Mouse (Mus musculus): Measurements from ENCODE around the gene Crlf2.

Crlf2 gene

DNA sequence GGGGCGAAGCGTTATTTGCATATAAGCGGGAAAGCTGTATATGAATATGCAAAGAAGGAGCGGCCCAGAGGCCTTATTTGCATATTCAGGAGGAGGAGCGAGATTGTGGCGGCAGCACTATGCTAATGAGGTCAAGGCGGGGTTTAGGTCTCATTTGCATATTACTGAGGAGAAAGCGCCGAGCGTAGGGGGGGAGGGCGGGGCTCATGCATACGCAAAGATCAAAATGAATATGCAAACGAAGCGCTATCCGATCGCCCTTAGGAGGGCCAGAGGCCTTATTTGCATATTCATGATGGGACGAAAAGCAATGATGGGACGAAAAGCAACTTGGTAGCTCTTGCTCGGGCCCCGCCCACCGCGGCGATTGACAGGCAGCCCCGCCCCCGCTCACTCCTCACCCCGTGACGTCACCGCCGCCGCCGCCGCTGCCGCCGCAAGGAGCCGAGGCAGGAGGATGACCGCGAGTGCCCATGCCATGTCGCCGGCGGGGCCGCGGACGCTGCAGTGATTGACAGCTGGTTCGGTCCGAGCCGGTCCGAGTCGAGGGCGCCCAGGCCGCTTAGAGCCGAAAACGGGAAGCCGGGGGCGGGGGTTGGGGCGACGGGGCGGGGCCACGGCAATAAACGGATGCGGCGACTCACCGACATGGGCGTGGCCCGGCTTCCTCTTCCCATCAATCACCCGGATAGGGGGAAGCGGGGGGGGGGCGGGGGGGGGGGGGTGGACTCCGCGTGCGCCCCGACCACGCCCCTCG lies at the start of gene Crlf2:
Gene Crlf2, minus strand, starts transcription at position 590 of the 757 bp plus-strand sequence.
- peak; percentile 97 to 98 for DNase-seq

DNA sequence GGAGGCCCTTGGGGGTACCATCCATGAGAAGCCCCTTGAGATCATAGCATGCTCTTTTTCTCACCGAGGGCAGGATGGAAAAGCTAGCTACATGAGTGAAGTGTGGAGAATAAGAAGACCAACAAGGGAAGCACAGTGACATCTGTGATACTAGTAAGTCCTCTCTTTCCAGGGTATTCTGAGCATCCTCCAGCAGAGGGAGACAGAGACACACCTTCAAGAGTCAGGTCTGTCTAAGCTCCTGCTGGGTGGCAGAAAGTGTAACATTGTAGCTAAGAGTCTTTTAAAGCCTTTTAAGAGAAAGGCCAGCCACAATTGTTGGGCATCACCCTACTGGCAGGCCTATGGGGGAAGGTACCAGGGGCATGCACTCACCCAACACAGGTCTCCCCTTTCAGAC lies 43.8 kb upstream of the Crlf2 start:
- DNase-seq = peak; percentile 7 to 18

DNA sequence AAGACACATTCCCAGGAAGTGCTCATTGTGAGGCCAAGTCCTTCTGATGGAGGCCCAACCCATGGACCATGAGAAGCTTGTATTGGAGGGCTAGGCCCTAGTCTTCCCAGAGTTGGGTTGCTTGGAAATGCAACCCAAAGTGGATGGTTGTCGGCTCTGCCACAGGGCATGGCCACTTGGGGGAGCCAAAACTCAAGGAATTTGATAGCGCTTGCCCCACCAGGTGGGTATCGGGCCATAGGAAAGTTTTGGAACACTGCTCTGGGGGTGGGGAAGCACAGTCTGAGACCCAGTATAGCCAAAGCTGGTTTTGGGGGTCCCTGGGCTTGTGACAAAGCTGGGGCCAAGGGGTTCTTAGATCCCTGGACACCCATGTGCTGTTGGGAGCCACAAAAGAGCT lies 42.3 kb upstream of the Crlf2 start:
- peak; percentile 31 to 40 for DNase-seq

DNA sequence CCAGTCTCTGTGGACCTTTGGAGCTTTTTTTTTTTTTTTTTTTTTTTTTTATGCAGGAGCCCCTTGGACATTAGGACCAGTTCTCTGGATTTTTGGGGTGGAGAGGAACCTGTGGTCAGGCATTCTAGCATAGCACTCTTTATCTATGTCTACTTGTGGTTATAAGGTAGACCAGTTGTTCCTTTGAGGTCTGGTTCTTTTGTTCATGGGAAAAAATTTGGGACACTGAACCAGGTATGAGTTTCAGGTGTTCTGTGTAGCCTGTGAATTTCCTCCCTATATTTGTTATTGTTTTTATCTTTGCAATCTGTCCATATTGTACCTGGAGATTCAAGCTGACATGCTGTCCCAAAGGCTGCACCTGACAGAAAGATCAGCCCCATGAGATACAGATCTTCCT lies 40.1 kb upstream of the Crlf2 start:
- no peak for DNase-seq

DNA sequence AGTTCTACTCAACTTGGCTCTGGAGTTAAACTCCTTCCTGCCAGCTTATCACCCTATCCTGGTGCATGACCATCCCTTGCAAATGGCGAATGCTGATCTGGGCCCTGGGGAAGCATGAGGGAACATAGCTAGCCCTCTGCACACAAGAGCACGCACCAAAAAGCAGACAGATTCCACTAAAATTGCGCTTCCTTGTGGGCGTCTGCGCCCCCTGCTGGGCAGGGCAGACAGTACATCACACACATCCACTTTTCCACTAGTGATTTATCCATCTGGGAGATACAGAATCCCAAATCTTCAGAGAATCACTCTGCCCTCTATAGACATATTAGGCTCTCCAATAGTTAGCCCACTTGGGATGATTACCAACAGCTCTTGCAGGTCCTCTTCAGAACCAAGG lies 37.9 kb upstream of the Crlf2 start:
- no peak for DNase-seq

DNA sequence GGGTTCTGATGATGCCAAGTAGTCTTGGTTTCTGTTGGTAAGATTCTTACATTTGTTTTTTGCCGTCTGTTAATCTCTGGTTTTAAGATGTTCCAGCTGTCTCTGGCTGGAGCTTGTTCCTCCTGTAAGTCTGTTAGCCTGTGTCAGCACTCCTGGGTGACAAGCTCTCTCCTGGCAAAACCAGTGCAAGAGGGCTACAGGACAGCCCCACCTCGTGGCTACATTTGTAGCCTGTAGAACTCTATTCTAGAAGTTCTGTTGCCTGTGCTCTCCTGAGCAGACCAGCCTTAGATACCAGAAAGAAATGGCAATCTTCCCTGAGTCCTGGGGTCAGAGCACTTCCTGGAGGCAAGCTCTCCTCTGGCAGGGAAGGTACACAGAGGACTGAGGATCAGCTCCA lies 4.0 kb upstream of the Crlf2 start:
- DNase-seq = no peak

DNA sequence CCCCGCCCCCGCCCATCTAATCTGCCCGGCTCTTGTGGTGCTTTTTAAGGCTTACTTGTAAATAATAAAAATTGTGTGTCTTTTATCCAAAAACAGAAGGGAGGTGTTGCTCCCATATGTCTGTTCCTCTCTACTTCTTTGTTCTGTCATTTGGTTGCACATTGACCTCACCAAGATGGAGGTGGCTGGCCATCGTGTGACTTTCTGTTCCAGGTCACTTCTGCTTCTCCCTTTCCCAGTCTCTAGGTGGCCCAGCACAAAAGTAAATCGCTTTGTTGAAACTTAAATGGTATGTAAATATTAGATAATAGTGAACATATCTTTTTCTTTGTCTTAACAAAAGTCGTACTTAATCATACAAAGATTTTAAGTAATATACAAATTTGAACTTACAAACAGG lies 398 bp upstream of the Crlf2 start:
- DNase-seq = no peak

DNA sequence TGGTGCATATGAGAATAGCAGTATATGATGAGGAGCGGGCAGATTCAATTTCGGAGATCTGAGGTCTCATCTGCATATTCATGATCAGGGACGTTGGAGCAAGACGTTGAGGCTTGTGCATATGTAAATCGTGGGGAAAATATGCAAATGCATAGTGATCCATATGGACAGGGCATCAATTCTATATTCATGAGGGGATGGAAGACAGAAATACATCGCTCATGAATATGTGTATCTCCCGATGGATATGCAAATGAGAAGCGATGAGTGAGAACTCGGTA lies 730 bp downstream of the Crlf2 start:
- no peak for DNase-seq

DNA sequence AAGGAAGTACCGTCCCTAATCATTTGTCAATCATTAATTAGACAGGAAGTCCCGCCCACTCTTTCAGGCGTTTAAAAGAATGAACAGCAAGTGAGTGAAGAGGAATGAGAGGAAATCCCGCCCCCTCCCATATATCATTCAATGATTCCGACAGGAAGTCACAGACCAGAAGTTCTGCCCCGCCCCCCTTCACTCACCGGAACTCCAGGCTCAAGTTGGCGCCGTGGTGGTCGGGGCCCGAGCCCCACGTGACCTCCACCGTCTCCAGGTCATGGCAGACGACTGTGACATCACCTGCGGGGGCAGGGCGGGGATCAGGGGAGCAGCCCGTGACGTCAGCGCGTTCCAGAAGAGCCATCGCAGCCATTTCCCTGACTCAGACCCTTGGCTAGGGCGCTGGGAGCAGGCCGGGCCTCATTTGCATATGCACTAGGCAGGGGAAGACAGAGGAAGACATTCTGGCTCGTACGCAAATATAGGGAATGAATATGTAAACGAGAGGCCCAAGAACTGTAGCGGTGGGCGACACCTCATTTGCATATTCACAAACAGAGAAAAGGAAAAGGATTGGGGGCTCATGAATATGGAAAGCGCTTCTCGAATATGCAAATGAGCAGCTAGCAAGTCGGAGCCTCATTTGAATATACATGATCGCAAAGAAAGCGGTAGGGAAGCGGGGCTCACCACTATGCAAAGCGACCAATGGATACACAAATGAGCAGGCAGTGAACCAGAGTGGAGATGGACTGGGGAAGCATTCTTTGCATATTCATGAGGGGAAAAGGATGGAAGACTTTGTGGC lies 1.3 kb downstream of the Crlf2 start:
- peak; percentile 99 for DNase-seq

DNA sequence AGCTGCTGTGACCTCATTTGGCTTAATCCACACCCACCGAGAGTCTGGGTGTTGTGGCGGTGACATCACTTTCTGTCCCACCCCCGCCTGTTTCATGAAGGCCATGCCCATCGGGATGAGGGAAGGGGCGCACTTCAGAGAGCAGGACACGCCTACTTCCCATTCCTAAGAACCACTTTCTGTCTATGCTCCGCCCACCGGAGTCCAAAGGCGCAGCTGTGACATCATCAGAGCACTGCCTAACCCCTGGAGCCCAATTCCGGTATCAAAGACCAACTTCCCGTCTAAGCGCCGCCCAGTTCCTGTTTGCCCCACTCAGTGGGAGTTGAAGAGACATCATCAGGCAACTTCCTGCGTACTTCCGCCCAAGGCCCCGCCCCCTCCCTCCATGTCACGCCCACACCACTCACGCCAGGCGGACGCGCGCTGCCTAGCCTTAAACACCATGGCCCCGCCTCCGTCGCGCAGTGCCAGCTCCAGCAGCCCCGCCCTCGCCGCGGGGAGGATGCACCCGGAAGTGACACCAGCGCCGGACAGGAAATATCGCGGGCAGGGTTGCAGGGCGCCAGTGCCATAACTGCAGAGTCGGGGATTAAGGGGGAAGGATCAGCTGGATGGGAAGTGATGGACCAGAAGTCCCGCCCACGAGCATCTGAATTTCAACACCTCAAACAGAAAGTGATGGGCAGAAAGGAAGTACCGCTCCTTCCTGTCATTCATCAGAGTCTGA lies 2.0 kb downstream of the Crlf2 start:
- DNase-seq = peak; percentile 94

DNA sequence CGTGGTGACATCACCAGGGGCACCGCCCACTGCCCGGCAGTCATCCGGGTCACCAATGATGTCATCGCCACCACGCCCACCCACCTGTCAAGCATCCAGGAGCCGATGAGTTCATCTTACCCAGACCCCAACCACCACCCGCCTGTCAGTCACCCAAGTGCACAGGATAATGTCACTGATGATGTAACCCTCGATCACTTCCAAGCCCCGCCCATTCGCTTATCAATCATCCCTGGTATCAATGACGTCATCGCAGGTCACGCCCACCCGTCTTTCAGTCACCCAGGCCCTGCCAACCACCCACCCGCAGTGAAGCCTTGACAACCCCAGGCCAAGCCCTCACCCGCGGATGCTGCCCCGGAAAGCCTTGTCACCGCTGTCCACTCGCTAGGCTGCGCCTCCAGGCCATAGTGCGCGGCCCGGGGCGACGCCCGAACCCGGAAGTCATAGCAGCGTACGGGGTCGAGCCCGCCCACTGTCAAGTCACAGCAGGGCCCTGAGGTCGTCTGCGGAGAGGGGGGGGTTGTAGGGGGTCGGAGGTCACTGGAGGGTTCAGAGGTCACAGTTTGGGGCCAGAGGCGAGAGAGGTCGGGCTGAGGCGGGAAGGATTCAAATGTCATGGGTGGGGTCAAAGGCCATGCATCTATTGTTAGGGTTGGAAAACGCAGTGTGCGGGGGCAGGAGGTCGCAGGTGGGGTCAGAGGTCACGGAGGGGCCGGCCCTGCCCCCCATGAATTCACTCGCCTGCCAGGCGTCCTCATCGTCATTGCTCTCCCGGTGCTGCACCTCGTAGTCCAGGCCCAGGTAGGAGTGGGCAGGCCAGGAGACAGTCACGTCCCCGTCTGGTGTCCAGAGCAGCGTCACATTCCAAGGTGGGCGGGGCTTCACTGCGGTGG lies 2.9 kb downstream of the Crlf2 start:
- DNase-seq = peak; percentile 57 to 67

DNA sequence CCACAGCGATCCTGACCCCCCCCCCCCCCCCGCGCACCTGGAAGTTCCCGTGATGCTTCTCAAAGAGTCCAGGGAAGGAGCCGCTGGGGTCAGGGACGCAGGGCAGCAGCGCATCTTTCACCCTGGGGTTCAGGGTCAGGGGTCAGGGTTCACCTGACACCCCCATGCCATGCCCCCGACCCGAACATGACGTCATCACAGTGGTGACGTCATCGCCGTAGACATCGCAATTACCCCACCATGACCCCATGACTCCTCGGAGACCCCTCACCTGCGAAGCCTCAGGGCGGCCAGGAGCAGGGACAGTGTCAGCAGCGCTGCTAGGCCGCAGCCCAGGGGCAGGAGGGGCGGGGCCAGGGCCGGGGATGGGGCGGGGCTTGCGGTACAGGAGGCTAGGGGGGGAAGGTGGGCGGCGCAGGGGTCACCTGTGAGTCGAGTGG lies 3.5 kb downstream of the Crlf2 start:
- DNase-seq = peak in 1 of 2 experiments; percentile 38

DNA sequence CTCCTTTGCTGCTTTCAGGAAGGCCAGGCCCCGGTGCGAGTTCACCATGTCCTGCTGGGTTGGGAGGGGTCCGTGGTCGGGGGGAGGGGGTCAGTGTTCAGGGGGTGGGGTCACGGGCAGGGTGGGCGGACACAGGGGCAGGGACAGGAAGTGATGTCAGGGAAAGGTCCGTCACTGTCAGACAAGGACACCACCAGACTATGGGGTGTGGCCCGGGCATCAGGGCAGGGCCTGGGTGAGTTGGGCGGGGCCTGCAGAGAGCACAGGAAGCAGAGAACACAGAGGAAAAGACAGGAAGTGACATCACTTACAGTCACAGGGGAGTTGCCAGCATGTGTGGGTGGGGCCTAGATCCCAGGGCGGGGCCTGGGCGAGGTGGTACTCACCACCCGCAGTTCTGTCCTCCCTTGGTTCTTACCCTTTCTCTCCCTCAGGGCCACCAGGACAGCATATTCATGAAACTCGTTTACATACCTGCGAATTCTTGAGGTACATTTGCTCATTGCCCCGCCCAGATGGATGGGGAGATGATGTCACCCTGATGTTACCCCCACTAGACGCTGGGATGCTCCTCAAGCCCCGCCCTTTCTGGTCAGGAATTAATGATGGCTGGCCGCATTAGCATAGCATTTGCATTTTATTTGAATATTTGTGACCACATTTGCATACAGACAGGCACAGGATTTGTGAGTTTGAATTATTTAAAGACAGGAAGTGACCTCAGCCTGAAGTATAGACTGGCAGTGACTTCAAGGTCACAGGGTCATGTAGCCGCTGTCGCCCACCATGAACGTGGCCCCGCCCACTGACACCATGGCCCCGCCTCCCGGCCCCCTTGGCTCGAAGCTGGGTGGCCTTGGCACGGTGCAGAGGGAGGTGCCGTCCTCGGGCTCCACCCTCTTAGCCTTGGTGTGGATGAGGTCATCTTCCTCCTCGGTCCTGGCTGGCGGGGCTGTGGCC lies 4.4 kb downstream of the Crlf2 start:
- peak; percentile 32 to 39 for DNase-seq

DNA sequence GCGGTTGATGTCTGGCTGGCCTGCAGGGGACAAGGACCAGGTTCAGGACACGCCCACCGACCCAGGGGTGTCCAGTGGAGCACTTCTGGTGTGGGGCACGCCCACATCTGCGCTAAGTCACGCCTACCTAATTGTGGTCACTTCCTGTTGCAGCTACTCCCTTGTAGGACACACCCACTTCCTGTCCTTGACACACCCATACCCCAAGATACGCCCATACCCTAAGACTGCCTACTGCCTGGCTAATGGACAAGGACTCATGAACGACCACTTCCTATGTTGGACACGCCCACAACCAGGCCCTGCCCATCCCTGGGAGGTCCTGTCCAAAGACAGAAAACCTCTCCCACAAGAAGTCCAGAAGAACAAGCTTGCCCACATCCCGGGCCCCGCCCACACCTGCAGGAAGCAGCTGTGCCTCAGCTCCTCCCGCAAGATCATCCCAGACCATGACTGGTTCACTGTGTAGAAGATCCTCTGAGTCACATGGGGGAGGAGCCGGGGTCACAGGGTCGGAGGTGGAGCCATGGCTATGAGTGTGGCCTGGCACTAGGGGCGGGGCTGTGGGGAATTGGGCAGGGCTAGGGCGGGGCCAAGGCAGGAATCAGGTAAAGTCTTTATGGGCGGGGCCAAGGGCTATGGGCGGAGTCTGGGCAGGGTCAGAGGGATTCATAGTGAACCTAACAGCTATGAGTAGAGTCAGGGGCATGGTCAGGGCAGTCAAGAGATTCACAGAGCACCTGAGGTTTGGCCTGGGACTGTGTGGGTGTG lies 5.4 kb downstream of the Crlf2 start:
- peak; percentile 16 to 35 for DNase-seq

DNA sequence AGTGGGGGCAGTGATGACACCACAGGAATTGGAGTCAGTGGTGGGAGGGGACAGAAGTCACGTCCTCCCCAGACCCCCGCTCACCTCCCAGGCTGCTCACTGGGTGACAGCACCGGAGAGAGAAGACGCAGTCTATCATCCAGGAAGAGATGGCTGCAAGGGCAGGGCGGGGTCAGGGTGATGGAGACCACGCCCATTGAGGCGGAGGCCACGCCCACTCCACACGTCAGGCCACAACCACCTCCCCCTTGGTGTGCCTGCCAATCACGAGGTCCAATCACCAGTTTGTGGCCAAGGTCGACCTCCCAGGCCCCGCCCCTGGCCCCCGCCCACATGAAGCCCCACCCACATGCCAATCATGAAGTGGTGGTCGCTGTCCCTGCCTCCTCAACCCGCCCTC lies 6.3 kb downstream of the Crlf2 start:
- DNase-seq = peak in 1 of 2 experiments; percentile 16

DNA sequence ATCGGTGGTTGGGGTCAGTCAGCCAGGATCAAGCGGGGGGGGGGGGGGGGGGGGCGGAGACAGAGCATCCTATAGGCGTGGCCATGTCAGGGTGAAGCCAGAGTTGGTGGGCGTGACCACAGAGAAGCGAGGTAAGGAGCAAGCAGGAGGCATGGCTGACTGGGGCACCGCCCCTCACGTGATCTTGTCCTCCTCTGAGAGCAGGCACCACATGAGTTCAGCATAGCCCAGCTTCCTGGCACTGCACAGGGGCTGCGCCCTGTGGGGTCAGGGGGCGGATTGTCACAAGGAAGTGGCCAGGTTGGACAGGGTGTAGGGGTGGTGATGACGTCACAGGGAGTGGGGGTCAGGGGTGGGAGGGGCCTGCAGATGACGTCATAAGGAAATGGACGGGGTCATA lies 6.7 kb downstream of the Crlf2 start:
- peak in 1 of 2 experiments; percentile 5 for DNase-seq

DNA sequence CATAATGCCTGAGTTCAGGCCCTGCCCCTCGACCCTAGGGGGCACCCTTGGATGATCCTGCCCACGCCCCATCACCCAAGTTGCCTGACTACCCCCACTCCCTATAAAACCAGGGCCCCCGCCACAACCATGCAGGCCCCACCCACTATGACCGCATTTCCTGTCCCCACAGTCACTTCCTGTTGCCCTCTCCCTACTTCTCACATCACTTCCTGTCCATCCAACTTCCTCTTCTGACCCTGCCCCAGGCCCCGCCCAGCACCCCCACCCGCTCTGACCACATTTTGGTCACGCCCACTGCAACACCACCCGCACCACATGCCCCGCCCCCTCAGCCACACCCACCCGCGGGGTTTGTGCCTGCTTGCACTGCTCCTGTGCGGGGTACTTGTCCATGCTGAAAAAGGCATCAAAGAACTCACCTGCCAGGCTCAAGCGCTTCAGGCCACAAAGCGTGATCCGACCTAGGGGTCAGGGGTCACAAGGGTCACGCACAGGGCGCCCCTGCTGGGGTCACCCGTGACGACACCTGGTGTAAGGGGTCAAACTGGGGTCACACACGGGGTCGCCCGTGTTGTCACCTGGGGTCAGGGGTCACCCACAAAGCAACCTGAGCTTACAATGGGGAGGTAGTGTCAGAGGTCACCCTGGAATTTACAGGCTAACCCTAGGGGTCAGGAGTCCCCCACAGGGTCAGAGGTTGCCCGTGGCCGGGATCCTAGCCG lies 7.6 kb downstream of the Crlf2 start:
- DNase-seq = peak; percentile 16 to 19

DNA sequence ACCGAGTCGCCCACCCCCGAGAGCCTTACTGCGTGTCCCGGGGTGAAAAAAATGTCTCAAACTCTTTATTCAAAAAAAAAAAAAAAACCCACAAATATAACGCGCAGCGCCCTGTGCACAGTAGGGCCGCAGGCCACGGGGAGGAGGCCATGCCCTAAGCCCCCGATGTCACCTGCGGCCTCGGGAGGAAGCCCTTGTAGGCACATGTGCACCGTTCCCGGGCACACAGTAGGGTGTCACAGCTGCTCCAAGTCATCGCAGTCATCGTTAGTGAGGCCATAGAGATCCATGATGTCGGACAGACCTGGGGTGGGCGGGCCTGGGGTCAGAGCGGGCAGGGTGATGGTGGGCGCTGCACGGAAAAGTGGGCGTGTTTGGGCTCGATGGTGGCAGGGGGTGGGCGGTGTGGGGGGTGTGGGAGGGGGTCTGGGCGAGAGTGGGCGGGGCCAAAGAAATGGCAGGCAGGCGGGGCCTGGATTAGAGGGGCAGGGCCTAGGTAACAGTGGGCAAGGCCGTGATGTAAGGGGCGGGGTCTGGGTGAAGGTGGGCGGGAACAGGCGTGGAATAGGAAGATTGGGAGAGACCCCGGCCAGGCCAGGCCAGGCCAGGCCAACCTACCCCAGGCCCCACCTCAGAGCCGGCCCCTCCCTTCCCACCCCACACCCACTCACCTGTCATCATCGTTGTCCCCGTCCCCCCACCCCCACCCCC lies 8.4 kb downstream of the Crlf2 start:
- DNase-seq = peak in 1 of 2 experiments; percentile 8

DNA sequence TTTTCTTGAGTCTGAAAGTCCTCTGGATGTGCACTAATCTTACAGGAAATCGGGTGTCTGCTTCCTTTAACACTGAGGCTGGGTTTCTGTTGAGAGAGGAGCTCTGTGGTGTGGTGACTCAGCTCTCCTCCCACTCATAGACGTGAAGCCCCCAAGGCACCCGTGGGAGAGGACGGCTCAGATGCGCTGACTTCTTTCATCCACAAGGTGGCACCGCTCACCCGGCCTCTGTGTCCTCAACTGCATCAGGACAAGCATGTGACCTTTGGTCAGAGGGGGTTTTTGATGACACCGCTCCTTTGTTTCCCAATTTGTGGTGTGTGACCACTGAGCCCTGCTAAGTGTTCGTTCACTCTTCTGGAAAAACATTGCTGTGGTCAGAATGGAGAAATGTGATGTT lies 10.1 kb downstream of the Crlf2 start:
- peak in 1 of 2 experiments; percentile 2 for DNase-seq
